Mouse (Mus musculus): Measurements from ENCODE around the gene Bnc1. TPM values are rescaled to one million over a fixed set of nuclear protein-coding genes. Genes with fewer than 3 reads are reported as not detected.

Gene Bnc1
- not detected in 2 replicates for total RNA-seq (2017)

GRCm38 (mm10) chr7:81992131-81993061 lies at the start of gene Bnc1:
Bnc1 (minus strand) TSS chr7:81992292.
- ATAC-seq (replicated peaks in 1 of 2; ENCODE audit: insufficient read depth in 1 of 2, low FRiP score in 2 of 2, low TSS enrichment in 1 of 2, low read depth in 1 of 2, poor library complexity in 2 of 2, severe bottlenecking in 2 of 2) = 0 out of 4 replicates have a peak, but pooled peaks of 1 of the 2 experiments have one; percentile 10

GRCm38 (mm10) chr7:82033347-82033746 lies 41.3 kb upstream of the Bnc1 start:
- ATAC-seq (replicated peaks in 1 of 2; ENCODE audit: insufficient read depth in 1 of 2, low FRiP score in 2 of 2, low TSS enrichment in 1 of 2, low read depth in 1 of 2, poor library complexity in 2 of 2, severe bottlenecking in 2 of 2) = no peak

- no peak for ATAC-seq (replicated peaks in 1 of 2; ENCODE audit: insufficient read depth in 1 of 2, low FRiP score in 2 of 2, low TSS enrichment in 1 of 2, low read depth in 1 of 2, poor library complexity in 2 of 2, severe bottlenecking in 2 of 2)
Measured at GRCm38 (mm10) chr7:82029666-82030065, 37.6 kb upstream of the Bnc1 start.

- peak; percentile 58 to 75 for ATAC-seq (replicated peaks in 1 of 2; ENCODE audit: insufficient read depth in 1 of 2, low FRiP score in 2 of 2, low TSS enrichment in 1 of 2, low read depth in 1 of 2, poor library complexity in 2 of 2, severe bottlenecking in 2 of 2)
Measured at GRCm38 (mm10) chr7:82025802-82026201, 33.7 kb upstream of the Bnc1 start.

GRCm38 (mm10) chr7:82023676-82024075 lies 31.6 kb upstream of the Bnc1 start:
- no peak for ATAC-seq (replicated peaks in 1 of 2; ENCODE audit: insufficient read depth in 1 of 2, low FRiP score in 2 of 2, low TSS enrichment in 1 of 2, low read depth in 1 of 2, poor library complexity in 2 of 2, severe bottlenecking in 2 of 2)

GRCm38 (mm10) chr7:82022404-82022803 lies 30.3 kb upstream of the Bnc1 start:
- ATAC-seq (replicated peaks in 1 of 2; ENCODE audit: insufficient read depth in 1 of 2, low FRiP score in 2 of 2, low TSS enrichment in 1 of 2, low read depth in 1 of 2, poor library complexity in 2 of 2, severe bottlenecking in 2 of 2) = no peak

- no peak for ATAC-seq (replicated peaks in 1 of 2; ENCODE audit: insufficient read depth in 1 of 2, low FRiP score in 2 of 2, low TSS enrichment in 1 of 2, low read depth in 1 of 2, poor library complexity in 2 of 2, severe bottlenecking in 2 of 2)
Measured at GRCm38 (mm10) chr7:82018031-82018430, 25.9 kb upstream of the Bnc1 start.

GRCm38 (mm10) chr7:82016751-82017710 lies 24.9 kb upstream of the Bnc1 start:
- ATAC-seq (replicated peaks in 1 of 2; ENCODE audit: insufficient read depth in 1 of 2, low FRiP score in 2 of 2, low TSS enrichment in 1 of 2, low read depth in 1 of 2, poor library complexity in 2 of 2, severe bottlenecking in 2 of 2) = peak in 1 of 2 experiments; percentile 29; a peak in 1 of 4 replicates

GRCm38 (mm10) chr7:82012472-82012871 lies 20.4 kb upstream of the Bnc1 start:
- ATAC-seq (replicated peaks in 1 of 2; ENCODE audit: insufficient read depth in 1 of 2, low FRiP score in 2 of 2, low TSS enrichment in 1 of 2, low read depth in 1 of 2, poor library complexity in 2 of 2, severe bottlenecking in 2 of 2) = no peak

GRCm38 (mm10) chr7:82011534-82012401 lies 19.7 kb upstream of the Bnc1 start:
- ATAC-seq (replicated peaks in 1 of 2; ENCODE audit: insufficient read depth in 1 of 2, low FRiP score in 2 of 2, low TSS enrichment in 1 of 2, low read depth in 1 of 2, poor library complexity in 2 of 2, severe bottlenecking in 2 of 2) = no peak

- no peak for ATAC-seq (replicated peaks in 1 of 2; ENCODE audit: insufficient read depth in 1 of 2, low FRiP score in 2 of 2, low TSS enrichment in 1 of 2, low read depth in 1 of 2, poor library complexity in 2 of 2, severe bottlenecking in 2 of 2)
Measured at GRCm38 (mm10) chr7:82007151-82007550, 15.1 kb upstream of the Bnc1 start.

GRCm38 (mm10) chr7:82004228-82004627 lies 12.1 kb upstream of the Bnc1 start:
- ATAC-seq (replicated peaks in 1 of 2; ENCODE audit: insufficient read depth in 1 of 2, low FRiP score in 2 of 2, low TSS enrichment in 1 of 2, low read depth in 1 of 2, poor library complexity in 2 of 2, severe bottlenecking in 2 of 2) = no peak

GRCm38 (mm10) chr7:81999816-82000215 lies 7.7 kb upstream of the Bnc1 start:
- ATAC-seq (replicated peaks in 1 of 2; ENCODE audit: insufficient read depth in 1 of 2, low FRiP score in 2 of 2, low TSS enrichment in 1 of 2, low read depth in 1 of 2, poor library complexity in 2 of 2, severe bottlenecking in 2 of 2) = no peak

GRCm38 (mm10) chr7:81999372-81999771 lies 7.3 kb upstream of the Bnc1 start:
- no peak for ATAC-seq (replicated peaks in 1 of 2; ENCODE audit: insufficient read depth in 1 of 2, low FRiP score in 2 of 2, low TSS enrichment in 1 of 2, low read depth in 1 of 2, poor library complexity in 2 of 2, severe bottlenecking in 2 of 2)

- ATAC-seq (replicated peaks in 1 of 2; ENCODE audit: insufficient read depth in 1 of 2, low FRiP score in 2 of 2, low TSS enrichment in 1 of 2, low read depth in 1 of 2, poor library complexity in 2 of 2, severe bottlenecking in 2 of 2) = no peak
Measured at GRCm38 (mm10) chr7:81995975-81996374, 3.9 kb upstream of the Bnc1 start.

- ATAC-seq (replicated peaks in 1 of 2; ENCODE audit: insufficient read depth in 1 of 2, low FRiP score in 2 of 2, low TSS enrichment in 1 of 2, low read depth in 1 of 2, poor library complexity in 2 of 2, severe bottlenecking in 2 of 2) = no peak
Measured at GRCm38 (mm10) chr7:81995126-81995525, 3.0 kb upstream of the Bnc1 start.

- ATAC-seq (replicated peaks in 1 of 2; ENCODE audit: insufficient read depth in 1 of 2, low FRiP score in 2 of 2, low TSS enrichment in 1 of 2, low read depth in 1 of 2, poor library complexity in 2 of 2, severe bottlenecking in 2 of 2) = no peak
Measured at GRCm38 (mm10) chr7:81993140-81993539, 1.0 kb upstream of the Bnc1 start.

Data from hematopoietic stem cell, adult 5-6 weeks (primary cell).